Mouse (Mus musculus): ENCODE measurements around the gene Tnnt1. TPM values are rescaled to one million over a fixed set of nuclear protein-coding genes. Genes with fewer than 3 reads are reported as not detected.
A peak's percentile ranks its signal among the peaks of the same experiment; 100 is the strongest.

The Tnnt1 gene
- polyA plus RNA-seq, 1 experiment from 2014 or later = 6.6 TPM

GRCm38 (mm10) chr7:4470275-4471178, 45.7 kb downstream of the Tnnt1 start:
- ATAC-seq (ENCODE audit: low FRiP score) = peak; percentile 61
- no peak overlapping the region for H3K27ac ChIP-seq (ENCODE audit: low read depth, low read length)
- H3K9me3 ChIP-seq (ENCODE audit: control insufficient read depth, low read length) = no peaks in the 10 kb centered on the region
- peak overlapping the region; percentile 44 for H3K9ac ChIP-seq (ENCODE audit: low read length)
- peaks cover 6% of the 10 kb centered on the region; the same call in 1 of the 2 replicates for H3K4me1 ChIP-seq (ENCODE audit: control insufficient read depth, insufficient read depth, low read length)
- peaks cover 37% of the 10 kb centered on the region for H3K27me3 ChIP-seq (ENCODE audit: control insufficient read depth, insufficient read depth, low read length)
- 4% methylated on average over 35 of the region's 35 CpGs for WGBS
- peak overlapping the region; percentile 49 for H3K4me2 ChIP-seq
- peak overlapping the region; percentile 24 for H3K4me3 ChIP-seq (ENCODE audit: low read depth, low read length)
- H3K36me3 ChIP-seq (ENCODE audit: control insufficient read depth, insufficient read depth, low read length) = no peaks in the 10 kb centered on the region
- DNase-seq (ENCODE audit: low spot score, missing footprints) = peak; percentile 96

DNA sequence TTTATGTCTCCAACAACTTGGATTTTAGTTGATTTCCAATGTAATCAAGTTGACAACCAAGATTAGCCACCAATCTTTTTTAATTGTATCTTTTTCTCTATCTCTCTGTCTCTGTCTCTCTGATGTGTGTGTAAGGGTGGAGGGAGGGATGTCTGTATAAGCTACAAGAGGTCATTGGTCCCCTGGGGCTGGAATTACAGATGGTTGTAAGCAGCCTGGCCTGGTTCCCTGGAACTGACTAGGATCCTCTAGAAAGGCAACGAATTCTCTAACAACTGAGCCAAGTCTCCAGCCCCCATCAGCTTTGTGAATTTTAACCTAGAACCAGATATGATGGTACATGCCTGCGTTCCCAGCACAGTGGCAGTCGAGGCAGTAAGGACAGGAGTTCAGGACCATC, 48.4 kb downstream of the Tnnt1 start:
- no peak for ATAC-seq (ENCODE audit: low FRiP score)
- no peaks in the 10 kb centered on the region for H3K36me3 ChIP-seq (ENCODE audit: control insufficient read depth, insufficient read depth, low read length)
- peaks cover 6% of the 10 kb centered on the region; the same call in 1 of the 2 replicates for H3K4me1 ChIP-seq (ENCODE audit: control insufficient read depth, insufficient read depth, low read length)
- H3K9me3 ChIP-seq (ENCODE audit: control insufficient read depth, low read length) = no peaks in the 10 kb centered on the region
- no peak for DNase-seq (ENCODE audit: low spot score, missing footprints)
- WGBS = 64% methylated on average over 3 of the region's 3 CpGs
- H3K4me2 ChIP-seq = no peak overlapping the region
- no peak overlapping the region for H3K27ac ChIP-seq (ENCODE audit: low read depth, low read length)
- H3K9ac ChIP-seq (ENCODE audit: low read length) = no peak overlapping the region
- H3K27me3 ChIP-seq (ENCODE audit: control insufficient read depth, insufficient read depth, low read length) = peaks cover 22% of the 10 kb centered on the region; the same call in 1 of the 2 replicates
- no peak overlapping the region for H3K4me3 ChIP-seq (ENCODE audit: low read depth, low read length)

GRCm38 (mm10) chr7:4464194-4464824, 51.9 kb downstream of the Tnnt1 start:
- ATAC-seq (ENCODE audit: low FRiP score) (no peak), DNase-seq (ENCODE audit: low spot score, missing footprints) (no peak)
- H3K9me3 ChIP-seq (ENCODE audit: control insufficient read depth, low read length) = no peaks in the 10 kb centered on the region
- H3K36me3 ChIP-seq (ENCODE audit: control insufficient read depth, insufficient read depth, low read length) = no peaks in the 10 kb centered on the region
- no peaks in the 10 kb centered on the region for H3K4me1 ChIP-seq (ENCODE audit: control insufficient read depth, insufficient read depth, low read length)
- H3K4me2 ChIP-seq = no peak overlapping the region
- WGBS = 17% methylated on average over 11 of the region's 12 CpGs
- H3K4me3 ChIP-seq (ENCODE audit: low read depth, low read length) = no peak overlapping the region
- H3K27me3 ChIP-seq (ENCODE audit: control insufficient read depth, insufficient read depth, low read length) = no peaks in the 10 kb centered on the region
- H3K9ac ChIP-seq (ENCODE audit: low read length) = no peak overlapping the region
- no peak overlapping the region for H3K27ac ChIP-seq (ENCODE audit: low read depth, low read length)

GRCm38 (mm10) chr7:4460576-4461434, 55.4 kb downstream of the Tnnt1 start, which contains the start of gene Eps8l1:
Gene Eps8l1, plus strand, starts transcription at chr7:4460674.
- H3K27me3 ChIP-seq (ENCODE audit: control insufficient read depth, insufficient read depth, low read length) = no peaks in the 10 kb centered on the region
- DNase-seq (ENCODE audit: low spot score, missing footprints) (no peak), ATAC-seq (ENCODE audit: low FRiP score) (0 out of 2 replicates have a peak, but pooled peaks have one; percentile 24)
- 70% methylated on average over 13 of the region's 16 CpGs for WGBS
- peak within 1 kb of the TSS; percentile 17; the same call in 1 of the 2 replicates for H3K4me3 ChIP-seq (ENCODE audit: low read depth, low read length)
- no peaks in the 10 kb centered on the region for H3K4me1 ChIP-seq (ENCODE audit: control insufficient read depth, insufficient read depth, low read length)
- H3K9ac ChIP-seq (ENCODE audit: low read length) = no peak within 1 kb of the TSS
- peak within 1 kb of the TSS; percentile 20 for H3K4me2 ChIP-seq
- H3K27ac ChIP-seq (ENCODE audit: low read depth, low read length) = no peak within 1 kb of the TSS
- H3K36me3 ChIP-seq (ENCODE audit: control insufficient read depth, insufficient read depth, low read length) = no peaks in the 10 kb centered on the region
- no peaks in the 10 kb centered on the region for H3K9me3 ChIP-seq (ENCODE audit: control insufficient read depth, low read length)

Other genes with a start within 250 kb of the Tnnt1 start
- not detected in 2 replicates for gene Ncr1, start 178.7 kb downstream of the Tnnt1 start, polyA plus RNA-seq (2014; fragmentation: Nextera tagmentation; extraction: Ambion mirVana)
- gene Gp6, start 118.6 kb downstream of the Tnnt1 start, polyA plus RNA-seq (2014; fragmentation: Nextera tagmentation; extraction: Ambion mirVana) = 0.69 and 0.83 TPM in 2 replicates
- gene Rdh13, start 70.7 kb downstream of the Tnnt1 start, polyA plus RNA-seq (2014; fragmentation: Nextera tagmentation; extraction: Ambion mirVana) = 30.6 and 30.9 TPM in 2 replicates
- gene Eps8l1, start 55.7 kb downstream of the Tnnt1 start, polyA plus RNA-seq (2014; fragmentation: Nextera tagmentation; extraction: Ambion mirVana) = 3.1 and 3.8 TPM in 2 replicates
- gene Ppp1r12c, start 14.7 kb downstream of the Tnnt1 start, polyA plus RNA-seq (2014; fragmentation: Nextera tagmentation; extraction: Ambion mirVana) = 28.4 and 32.7 TPM in 2 replicates
- gene Tnni3, start 7.8 kb upstream of the Tnnt1 start, polyA plus RNA-seq (2014; fragmentation: Nextera tagmentation; extraction: Ambion mirVana) = 0.97 and 1.7 TPM in 2 replicates
- gene Dnaaf3, start 16.1 kb upstream of the Tnnt1 start, polyA plus RNA-seq (2014; fragmentation: Nextera tagmentation; extraction: Ambion mirVana) = 0.85 and 1.1 TPM in 2 replicates
- gene Syt5, start 31.2 kb upstream of the Tnnt1 start, polyA plus RNA-seq (2014; fragmentation: Nextera tagmentation; extraction: Ambion mirVana) = 10.4 and 10.5 TPM in 2 replicates
- not detected in 2 replicates for gene Ptprh, start 87.7 kb upstream of the Tnnt1 start, polyA plus RNA-seq (2014; fragmentation: Nextera tagmentation; extraction: Ambion mirVana)
- 2.4 and 3.6 TPM in 2 replicates for gene Tmem86b, start 115.0 kb upstream of the Tnnt1 start, polyA plus RNA-seq (2014; fragmentation: Nextera tagmentation; extraction: Ambion mirVana)
- gene Ppp6r1, start 142.6 kb upstream of the Tnnt1 start, polyA plus RNA-seq (2014; fragmentation: Nextera tagmentation; extraction: Ambion mirVana) = 4.4 and 6.1 TPM in 2 replicates
- 111 and 113 TPM in 2 replicates for gene Hspbp1, start 168.7 kb upstream of the Tnnt1 start, polyA plus RNA-seq (2014; fragmentation: Nextera tagmentation; extraction: Ambion mirVana)
- 2.3 and 3.2 TPM in 2 replicates for gene Brsk1, start 174.2 kb upstream of the Tnnt1 start, polyA plus RNA-seq (2014; fragmentation: Nextera tagmentation; extraction: Ambion mirVana)
- gene Tmem150b, start 208.9 kb upstream of the Tnnt1 start, polyA plus RNA-seq (2014; fragmentation: Nextera tagmentation; extraction: Ambion mirVana) = not detected in 2 replicates
- gene Kmt5c, start 223.7 kb upstream of the Tnnt1 start, polyA plus RNA-seq (2014; fragmentation: Nextera tagmentation; extraction: Ambion mirVana) = 65.4 and 71.5 TPM in 2 replicates
- gene Cox6b2, start 236.7 kb upstream of the Tnnt1 start, polyA plus RNA-seq (2014; fragmentation: Nextera tagmentation; extraction: Ambion mirVana) = 34.5 and 36.6 TPM in 2 replicates